Mouse (Mus musculus): ENCODE measurements around the gene Lamb2.

The Lamb2 gene

DNA sequence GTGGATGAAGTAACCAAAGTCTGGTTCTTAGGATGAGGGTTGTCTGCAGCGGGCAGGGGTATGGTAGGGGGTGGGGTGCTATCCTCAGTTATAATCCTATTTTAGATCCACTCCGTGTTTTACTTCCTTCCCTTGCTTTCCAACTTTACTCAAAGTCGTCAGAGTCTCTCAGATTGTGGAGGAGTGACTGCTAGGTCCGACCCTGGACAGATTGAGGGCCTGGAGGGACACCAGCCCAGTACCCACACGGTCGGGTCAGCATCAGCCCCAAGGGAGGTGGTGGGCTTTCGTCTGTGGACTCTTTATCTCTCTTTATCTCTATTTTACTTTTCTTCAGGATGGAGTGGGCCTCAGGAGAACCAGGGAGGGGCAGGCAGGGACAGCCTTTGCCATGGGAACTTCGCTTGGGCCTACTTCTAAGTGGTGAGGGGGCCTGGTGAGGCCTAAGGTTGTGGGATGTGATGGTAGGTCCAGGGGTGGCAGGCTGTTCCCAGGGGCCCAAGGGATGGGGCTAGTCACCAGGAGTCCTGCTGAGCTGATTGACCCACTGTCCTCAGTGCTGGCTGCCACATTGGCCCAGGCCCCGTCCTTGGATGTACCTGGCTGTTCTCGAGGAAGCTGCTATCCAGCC lies at the start of gene Lamb2:
TSS of gene Lamb2 (plus strand) at position 16 of the 631 bp plus-strand sequence.
- DNase-seq (ENCODE audit: extremely low spot score) = peak; percentile 82

DNA sequence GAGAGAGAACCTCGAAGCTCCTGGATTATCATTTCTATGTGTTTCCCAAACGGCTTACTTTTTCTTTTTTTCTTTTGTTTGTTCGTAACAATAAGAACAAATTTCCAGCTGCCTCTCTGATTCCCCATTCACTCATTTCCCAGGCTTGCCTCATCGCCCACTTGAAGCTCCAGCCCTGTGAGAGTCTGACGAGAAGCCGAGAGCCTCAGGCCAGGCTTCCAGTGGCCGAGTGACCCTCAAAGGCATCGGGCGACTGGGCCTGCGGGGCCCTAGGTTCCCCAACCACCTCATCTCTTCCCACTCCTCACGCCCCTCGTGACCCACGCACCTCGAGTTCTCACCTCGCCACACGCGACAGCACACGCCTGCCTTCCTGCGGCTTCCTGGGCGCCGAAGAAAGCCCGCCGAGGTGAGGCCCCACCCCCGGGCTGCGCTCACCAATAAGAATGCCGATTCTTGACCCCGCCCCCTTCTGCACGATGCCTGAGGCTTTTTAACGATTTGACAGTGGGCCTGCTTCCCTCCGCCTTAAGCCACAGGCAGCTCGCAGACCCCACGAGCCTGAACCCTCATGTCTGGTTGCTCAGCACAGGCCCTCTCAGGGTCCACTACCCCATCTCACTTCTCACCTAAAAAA lies 48.0 kb upstream of the Lamb2 start:
- peak; percentile 49 for DNase-seq (ENCODE audit: extremely low spot score)

DNA sequence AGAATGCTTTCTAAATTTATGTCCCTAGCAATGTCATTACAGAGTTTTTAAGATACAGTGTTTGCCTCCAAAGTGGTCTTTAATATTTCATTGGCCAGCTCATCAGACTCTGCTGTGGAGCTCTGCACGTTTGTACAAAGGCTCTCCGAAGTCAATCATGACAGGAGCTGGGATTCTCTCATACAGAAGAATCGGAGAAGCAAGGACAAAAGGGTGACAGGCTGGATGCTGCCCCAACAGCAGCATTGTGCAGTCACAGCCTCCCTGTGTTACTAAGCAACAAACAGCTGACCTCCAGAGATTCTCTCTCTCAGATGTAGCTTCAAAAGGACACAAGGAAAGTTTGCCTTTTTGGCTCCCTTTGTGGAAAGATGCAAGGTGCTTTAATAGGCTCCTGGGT lies 43.4 kb upstream of the Lamb2 start, which contains the start of gene BC048562:
TSS of gene BC048562 (plus strand) at position 301 of the 400 bp plus-strand sequence.
- no peak for DNase-seq (ENCODE audit: extremely low spot score)

DNA sequence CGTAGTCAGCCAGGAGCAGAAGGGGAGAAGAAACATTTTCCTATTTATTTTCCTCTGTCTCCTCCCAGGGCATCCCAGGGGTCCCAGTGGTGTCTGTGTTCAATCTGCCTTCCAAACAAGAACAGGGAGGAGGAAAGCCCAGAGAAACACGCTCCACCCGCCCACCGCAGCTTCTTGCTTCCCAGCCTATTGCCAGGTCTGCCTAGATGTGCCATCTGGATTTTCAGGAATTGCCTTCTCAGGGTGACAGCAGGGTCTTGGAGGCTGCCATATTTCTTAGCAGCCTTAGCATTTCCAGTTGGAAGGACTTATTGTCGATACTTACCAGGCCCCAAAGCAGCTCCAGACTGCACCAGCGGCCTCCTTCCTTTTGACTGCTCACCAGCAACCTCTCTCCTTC lies 40.4 kb upstream of the Lamb2 start:
- no peak for DNase-seq (ENCODE audit: extremely low spot score)

DNA sequence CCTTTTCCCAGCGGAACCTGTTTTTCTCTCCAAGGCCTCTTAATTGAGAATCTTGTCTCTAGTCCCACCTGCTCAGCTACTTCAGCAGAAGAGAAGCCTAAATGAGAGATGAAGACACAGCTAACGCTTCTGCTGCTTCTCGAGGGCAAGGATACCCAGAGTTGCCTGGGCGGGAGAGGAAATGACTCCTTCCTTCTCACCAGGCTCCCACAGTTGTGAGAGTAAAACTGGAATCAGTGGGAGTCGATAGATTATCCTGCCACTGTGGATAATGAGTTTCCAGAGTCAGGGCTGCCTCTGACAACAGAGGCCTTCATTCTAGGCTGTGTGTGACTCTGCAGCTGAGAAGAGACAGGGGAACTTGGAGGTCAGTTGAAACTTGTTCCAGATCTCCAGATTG lies 39.1 kb upstream of the Lamb2 start:
- DNase-seq (ENCODE audit: extremely low spot score) = no peak

DNA sequence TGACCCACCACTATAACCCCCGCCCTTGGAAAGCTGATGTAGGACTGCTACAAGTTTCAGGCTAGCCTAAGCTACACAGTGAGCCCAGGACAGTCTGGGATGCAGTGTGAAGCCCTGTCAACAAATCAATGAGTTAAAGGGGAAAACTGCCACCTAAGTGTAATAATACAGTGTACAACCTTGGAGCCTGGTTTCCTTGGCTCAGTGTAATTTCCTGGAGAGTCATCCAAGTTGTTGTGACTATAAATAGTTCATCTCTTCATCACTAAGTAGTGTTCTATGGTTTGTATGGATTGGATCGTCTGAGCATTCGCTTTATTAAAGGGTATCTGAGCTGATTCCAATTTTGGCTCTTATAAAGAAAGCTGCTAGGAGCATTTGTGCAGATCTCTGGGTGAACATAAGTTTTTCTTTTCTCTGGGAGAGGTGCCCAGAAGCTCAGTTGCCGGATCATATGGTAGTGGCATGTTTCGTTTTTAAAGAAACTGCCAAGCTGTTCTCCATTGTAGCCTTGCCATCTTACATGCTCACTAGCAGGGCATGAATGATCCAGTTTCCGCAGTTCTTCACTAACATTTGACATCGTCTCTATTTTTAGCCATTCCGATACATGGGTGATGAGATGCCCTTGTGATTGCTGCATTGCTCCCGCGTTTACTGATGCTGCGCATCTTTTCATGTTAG lies 38.2 kb upstream of the Lamb2 start:
- no peak for DNase-seq (ENCODE audit: extremely low spot score)

DNA sequence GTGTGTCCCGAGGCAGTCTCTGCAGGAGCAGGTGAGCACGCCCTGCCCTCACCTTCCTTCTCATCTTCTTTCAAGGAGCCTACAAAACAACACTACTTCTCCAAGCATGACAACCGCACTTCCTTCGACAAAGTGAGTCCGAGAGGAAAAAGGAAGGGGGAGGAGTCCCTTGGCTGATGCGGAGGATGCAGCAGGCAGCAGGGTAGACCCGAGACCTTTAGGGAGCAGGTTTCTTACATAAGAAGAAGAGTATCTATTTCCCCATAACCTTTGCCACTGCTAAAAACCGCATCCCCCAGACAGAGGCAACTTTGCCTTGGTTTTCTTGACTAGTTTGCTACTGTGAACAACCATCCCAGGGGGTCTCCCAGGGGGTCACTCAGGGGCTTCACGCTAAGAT lies 34.4 kb upstream of the Lamb2 start:
- no peak for DNase-seq (ENCODE audit: extremely low spot score)

DNA sequence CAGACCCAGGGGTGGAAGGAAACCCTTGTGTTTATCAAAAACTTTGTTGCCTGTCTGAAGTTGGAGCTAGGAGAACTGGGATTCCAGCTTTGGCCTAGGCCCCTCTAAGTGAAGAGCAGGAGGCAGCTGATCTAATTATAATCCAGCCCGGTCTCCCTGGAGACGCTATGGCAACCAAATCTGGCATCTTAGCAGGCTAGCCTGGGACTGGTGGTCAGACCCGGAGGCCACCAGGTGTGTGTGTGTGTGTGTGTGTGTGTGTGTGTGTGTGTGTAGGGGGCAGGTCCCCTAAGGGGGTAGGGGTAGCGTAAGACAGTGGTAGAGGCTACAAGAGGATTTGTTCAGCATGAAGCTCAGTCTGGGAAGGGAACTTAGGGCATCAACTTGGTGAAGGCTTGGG lies 29.7 kb upstream of the Lamb2 start:
- DNase-seq (ENCODE audit: extremely low spot score) = peak; percentile 66

DNA sequence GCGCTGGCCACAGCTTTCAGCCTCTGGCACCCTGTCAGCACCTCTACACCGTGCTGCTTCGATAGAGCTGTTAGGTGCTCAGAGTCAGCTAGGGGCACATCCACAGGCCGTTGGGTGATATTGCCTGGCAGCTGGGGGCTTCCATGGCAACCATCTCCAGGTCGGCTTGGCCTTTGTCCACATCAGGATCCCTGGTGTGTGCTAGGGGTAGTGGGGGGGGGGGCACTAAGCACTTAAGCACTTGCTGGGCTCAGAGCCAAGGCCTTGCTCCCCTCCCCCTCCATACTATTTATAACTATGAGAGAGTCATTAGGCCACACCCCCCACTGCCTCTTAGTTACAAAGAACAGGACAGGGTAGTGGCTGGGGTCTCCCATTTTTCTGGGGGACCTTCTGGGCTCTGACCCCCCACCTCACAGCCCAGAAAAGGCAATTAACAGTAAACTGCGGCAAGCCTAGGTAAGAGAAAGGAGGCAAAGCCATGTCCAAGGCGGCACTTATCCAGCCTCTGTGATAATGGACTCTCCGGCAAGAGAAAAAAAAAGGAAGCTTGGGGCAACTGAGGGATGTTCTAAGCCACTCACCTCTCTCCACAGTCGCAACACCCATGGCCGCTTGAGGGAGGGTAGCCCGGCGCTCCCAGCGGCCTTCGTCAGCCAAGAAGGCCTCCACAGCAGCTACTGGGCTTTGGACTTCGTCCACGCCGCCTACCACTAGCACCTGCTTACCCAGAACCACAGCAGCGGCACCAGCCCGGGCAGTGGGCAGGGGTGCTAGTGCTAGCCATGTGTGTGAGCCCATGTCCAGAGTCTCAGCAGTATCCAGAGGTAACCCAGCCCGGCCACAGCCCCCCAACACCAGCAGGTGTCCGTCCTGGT lies 29.0 kb upstream of the Lamb2 start:
- DNase-seq (ENCODE audit: extremely low spot score) = no peak

DNA sequence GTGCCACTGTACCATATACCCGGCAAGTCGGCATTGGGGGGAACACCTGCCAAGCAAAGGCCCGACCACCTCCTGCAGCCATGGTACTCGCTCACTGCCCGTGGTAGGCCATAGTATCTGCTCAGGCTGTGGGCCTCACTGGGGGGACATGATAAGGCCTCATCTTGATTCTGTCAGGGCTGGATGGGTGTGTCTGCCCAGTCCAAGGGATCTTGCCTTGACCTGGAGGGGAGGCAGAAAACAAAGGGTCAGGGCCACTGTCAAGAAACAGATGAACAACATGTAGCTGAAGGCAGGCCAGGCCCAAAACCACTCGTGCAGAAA lies 28.4 kb upstream of the Lamb2 start:
- DNase-seq (ENCODE audit: extremely low spot score) = no peak

DNA sequence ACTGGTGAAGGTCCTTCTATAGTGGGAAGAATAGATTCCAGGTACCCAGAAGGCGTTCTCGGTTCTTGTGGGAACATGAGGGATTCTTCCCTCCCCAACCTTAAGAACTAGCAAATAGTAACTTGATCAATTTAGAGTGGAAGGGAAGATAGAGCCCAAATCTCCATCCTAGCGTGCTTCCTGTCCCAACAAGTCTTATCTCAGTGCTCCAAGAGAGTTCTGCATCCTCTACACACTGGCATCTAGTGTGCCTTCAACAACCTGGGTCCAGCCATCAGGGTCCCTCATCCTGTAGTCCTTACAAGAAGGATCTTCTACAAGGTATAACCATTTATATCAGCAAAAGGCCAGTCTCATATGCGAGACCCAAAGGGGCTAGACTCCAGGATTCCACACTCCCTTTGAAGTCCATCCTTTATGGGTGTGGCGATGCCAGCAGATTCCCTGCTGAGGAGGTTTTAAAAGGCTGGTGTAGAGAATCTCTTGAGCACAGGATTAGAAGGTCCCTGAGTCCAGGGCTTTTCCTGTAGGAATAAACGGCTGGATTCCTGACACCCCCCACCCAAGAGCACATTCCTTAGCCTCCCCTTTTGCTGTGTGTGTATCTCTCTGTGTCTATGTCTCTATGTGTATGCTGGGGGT lies 27.9 kb upstream of the Lamb2 start:
- DNase-seq (ENCODE audit: extremely low spot score) = no peak

DNA sequence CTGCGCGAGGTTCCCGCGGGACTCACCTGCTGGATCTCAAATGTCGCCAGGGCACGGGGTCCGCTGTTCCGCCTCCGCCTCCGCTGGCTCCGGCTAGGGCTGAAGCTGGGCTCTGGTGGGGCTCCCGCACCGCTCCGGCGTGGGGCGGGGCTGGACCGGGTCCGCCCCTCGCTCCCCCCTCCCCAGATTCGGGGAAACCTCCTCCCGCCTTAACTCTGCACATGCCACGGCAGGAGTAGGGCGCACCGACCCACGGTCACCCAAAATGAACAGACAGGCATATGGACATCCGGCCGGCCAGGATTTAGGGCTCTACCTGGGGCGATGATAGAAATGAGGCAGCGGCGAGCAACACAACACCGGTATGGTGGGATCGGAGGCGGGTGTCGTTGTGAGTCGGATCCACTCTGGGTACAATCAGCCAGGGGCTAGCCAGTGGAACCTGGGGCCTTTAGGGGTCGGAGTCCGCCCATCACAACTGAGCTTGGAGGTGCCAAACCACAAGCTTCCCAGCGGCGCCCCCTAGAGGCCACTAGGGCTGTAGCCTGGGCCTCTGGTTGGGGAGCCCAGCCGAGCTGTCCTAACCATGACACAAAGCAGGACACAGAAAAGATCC lies 27.1 kb upstream of the Lamb2 start:
- peak; percentile 90 for DNase-seq (ENCODE audit: extremely low spot score)

DNA sequence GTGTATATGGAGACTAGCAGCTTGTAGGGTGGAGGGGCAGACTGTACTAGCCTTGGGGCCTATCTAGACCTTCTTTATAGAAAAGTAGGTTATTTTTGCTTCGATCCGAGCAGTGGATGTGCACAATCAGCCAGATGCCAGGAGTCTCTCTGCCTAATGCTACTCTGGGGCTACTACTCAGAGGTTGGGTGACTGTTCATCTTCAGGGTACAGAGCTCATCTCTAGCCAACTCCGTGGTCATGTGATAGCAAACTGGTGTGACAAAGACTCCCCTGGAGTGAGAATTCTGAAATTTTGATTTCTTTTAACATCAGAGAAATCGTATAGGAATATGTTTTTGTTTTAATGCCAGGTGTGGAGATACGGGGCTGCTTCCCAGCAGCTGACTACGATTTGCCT lies 26.6 kb upstream of the Lamb2 start:
- DNase-seq (ENCODE audit: extremely low spot score) = no peak

DNA sequence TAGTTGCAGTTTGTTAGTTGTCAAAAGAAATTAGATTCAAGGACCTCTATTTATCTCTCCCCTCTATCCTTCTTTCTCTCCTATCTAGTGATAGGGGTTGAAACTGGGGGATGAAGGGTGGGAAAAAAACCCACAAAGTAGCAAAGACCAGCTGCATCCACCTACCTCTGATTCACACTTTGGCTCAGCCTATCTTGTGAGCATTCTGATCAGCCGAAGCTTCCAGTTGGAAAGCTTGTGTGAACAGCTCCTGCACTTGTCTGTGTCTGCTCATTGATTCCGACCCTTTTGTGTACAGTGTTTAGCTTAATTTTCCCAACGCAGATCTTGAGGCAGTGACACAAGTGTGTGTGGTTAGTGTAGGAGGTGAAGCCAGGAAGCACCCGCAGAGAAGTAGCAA lies 26.1 kb upstream of the Lamb2 start:
- no peak for DNase-seq (ENCODE audit: extremely low spot score)

DNA sequence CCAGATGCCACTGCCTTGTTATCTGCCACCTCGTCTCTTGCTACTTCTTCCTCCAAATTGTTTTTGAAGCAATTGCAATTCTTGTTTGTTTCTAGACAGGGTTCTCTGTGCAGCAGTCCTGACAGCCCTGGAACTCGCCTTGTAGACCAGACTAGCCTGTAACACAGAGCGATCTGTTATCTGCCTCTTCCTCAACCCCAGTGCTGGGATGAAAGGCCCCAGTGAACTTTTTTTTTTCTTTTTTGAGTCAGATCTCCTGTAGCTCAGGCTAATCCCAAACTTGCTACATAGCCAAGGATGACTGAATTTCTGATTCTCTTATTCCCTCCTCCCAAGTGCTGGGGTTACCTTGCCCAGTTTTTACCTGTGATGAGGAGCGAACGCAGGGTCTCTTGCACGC lies 25.1 kb upstream of the Lamb2 start:
- DNase-seq (ENCODE audit: extremely low spot score) = no peak

DNA sequence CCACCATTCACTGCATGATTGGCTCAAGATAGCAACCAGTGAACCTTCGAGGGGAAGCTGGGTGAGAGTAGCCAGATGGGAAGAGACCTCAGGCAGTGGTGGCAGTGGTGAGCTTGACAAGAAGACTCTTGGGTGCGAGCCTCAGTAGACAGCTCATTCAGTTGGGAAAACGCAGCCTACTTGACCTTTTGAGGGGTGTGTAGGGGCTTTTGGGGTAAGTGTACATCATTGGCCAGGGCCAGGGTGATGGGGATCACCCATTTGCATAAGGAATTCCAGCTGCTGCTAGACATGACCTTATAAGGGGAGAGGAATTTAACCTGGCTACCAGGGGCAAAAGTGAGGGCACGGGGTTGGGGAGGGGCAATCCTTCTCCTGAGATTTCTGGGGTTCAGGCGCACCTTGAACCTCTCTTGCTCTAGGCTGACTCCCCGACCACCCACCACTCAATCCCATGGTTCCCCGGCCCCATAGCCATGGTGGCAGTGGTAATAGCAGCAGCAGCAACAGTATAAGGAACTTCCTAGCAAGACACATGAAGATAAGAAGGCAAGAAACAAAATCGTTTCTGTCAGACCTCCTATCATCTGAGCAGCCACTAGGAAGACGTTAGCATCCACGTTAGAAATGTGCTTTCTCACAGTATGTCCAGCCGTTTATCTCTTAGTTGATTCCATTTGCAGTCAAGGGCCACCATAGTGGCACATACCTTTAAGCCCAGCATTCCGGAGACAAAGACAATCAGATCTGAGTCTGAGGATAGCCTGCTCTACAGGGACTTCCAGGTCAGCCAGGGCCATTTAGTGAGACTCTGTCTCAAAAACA lies 23.6 kb upstream of the Lamb2 start:
- no peak for DNase-seq (ENCODE audit: extremely low spot score)

DNA sequence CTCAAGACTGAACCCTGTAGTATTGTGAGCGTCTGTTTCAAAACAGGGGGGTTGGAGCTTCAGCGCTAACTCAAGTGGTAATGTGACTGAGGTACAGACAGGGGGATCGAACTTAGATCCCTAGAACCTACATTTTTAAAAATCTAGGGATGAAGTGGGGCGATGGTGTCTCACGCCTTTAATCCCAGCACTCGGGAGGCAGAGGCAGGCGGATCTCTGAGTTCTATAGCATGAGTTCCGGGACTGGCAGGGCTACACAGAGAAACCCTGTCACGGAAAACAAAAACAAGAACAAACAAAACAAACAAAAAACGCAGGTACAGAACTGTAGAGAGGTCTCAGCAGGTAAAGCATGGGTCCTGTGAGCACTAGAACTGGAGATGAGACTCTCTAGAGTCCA lies 22.6 kb upstream of the Lamb2 start:
- no peak for DNase-seq (ENCODE audit: extremely low spot score)

DNA sequence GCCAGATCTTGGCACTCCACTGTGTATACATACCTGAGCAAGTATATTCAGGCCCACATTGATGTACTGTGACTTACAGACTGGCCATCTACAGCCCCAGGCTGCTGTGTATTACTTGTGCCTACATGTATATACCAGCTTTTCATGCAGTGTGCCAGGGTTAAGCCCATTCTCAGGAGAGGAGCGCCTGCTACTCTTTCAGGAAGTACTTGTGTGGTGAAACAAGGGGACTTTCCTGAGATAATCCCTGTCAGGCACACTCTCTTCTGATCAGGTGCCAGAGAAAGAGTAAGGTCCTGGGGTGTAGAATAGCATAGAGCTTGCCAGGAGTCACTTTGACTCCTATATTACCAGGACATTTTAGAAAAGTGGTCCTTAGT lies 19.6 kb upstream of the Lamb2 start:
- DNase-seq (ENCODE audit: extremely low spot score) = no peak

DNA sequence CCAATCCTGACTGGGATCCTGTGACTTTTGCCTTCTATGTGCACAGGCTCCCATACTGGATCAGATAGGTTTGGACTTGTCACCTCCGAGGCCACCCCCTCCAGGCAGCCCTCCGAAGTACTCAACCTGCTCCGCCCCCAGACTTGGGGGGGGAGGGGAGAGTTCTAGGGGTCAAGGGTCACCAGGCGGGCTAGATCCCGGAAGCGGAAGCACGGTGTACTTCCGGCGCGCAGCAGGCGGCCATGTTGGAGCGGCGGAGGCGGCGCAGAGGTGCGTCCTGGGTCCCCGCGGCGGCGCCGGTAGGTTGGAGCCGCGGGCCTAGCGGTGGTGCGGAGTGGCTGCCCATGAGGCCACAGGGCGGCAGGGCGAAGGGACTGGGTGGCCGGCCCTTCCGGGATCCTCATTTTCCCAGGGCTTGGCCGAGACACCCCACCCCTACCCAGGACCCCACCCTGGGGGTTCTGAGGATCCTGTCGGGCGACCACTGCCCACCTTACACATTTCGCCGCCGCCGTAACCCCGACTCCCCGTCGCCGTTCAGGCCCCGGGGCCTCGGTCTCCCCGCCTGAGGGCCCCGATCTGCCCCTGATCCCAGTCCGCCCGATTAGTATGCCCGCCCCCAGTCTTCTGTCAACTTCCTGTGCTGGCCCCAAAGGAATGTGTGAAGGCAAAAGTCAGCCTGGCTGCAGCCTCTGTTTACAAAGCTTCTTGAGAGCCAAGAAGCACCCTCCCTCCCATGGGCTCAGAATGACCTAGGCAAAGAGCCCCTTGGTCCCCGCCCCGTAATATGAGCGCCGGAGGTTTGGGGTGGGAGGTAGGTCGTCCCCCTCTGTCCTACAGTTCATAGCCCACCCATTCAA lies 19.0 kb upstream of the Lamb2 start, which contains the start of gene Ccdc71:
TSS of gene Ccdc71 (plus strand) at position 209 of the 860 bp plus-strand sequence.
- DNase-seq (ENCODE audit: extremely low spot score) = peak; percentile 88

All from embryo, embryonic 9.5 days (tissue).